Mouse (Mus musculus) ES-E14 (cell line): ENCODE measurements around the gene Saa1. TPM values are rescaled to one million over a fixed set of nuclear protein-coding genes. Genes with fewer than 3 reads are reported as not detected.

Experiments used
- DNase-seq: peaks from one replicate; pipeline ENCODE4 v3.0.0-alpha.2; 2013; ENCODE audit warnings: low read depth, low spot score
- H3K27ac ChIP-seq: 2 replicates; pipeline ENCODE4 v1.5.1; 2012; ENCODE audit warnings: low read depth, mild to moderate bottlenecking, low read length, moderate library complexity, mixed read lengths; ENCODE audit not compliant: poor library complexity, insufficient read depth, severe bottlenecking
- H3K36me3 ChIP-seq: 2 replicates; pipeline ENCODE4 v1.6.1; 2012; ENCODE audit warnings: mild to moderate bottlenecking, low read length, moderate library complexity, mixed read lengths; ENCODE audit not compliant: control insufficient read depth, poor library complexity, insufficient read depth, severe bottlenecking
- H3K4me1 ChIP-seq, 2 experiments: fragments of 150-350 bp in 1 of 2; sonication (generic) in 1 of 2; 2 replicates each; pipeline ENCODE4 v1.6.1; 2012; ENCODE audit warnings: low read length in 2 of 2, mild to moderate bottlenecking in 1 of 2, mixed read lengths in 1 of 2; ENCODE audit not compliant: control insufficient read depth in 2 of 2, insufficient read depth in 2 of 2, poor library complexity in 1 of 2
- H3K4me3 ChIP-seq, 2 experiments: fragments of 150-350 bp in 1 of 2; sonication (generic) in 1 of 2; 2 replicates each; pipeline ENCODE4 v1.5.1; 2012; ENCODE audit warnings: low read length in 2 of 2, low read depth in 1 of 2, mild to moderate bottlenecking in 1 of 2, mixed read lengths in 1 of 2; ENCODE audit not compliant: insufficient read depth in 1 of 2, poor library complexity in 1 of 2, severe bottlenecking in 1 of 2
- H3K9ac ChIP-seq: 2 replicates; pipeline ENCODE4 v1.6.1; 2012; ENCODE audit warnings: low read depth, mild to moderate bottlenecking, low read length, mixed read lengths; ENCODE audit not compliant: poor library complexity, insufficient read depth, severe bottlenecking
- H3K9me3 ChIP-seq: fragments of 150-350 bp; sonication (generic); 2 replicates; pipeline ENCODE4 v1.6.1; 2012; ENCODE audit warnings: low read depth, mild to moderate bottlenecking, low read length; ENCODE audit not compliant: control insufficient read depth, insufficient read depth
- CHD2 ChIP-seq: IDR thresholded peaks from 2 replicates; pipeline ENCODE4 v1.6.1; 2014; ENCODE audit warnings: mild to moderate bottlenecking, low read depth, low read length, inconsistent platforms
- HCFC1 ChIP-seq: IDR thresholded peaks from 2 replicates; pipeline ENCODE4 v1.6.1; 2012; ENCODE audit warnings: low read length, inconsistent platforms, borderline replicate concordance; ENCODE audit not compliant: insufficient read depth
- MAFK ChIP-seq: IDR thresholded peaks from 2 replicates; pipeline ENCODE4 v1.6.1; 2014; ENCODE audit warnings: mild to moderate bottlenecking, low read depth, low read length, inconsistent platforms; ENCODE audit not compliant: insufficient read depth
- ZC3H11A ChIP-seq: IDR thresholded peaks from 2 replicates; pipeline ENCODE4 v1.6.1; 2012; ENCODE audit warnings: low read depth, mild to moderate bottlenecking, inconsistent platforms, low read length, borderline replicate concordance
- ZNF384 ChIP-seq: IDR thresholded peaks from 2 replicates; pipeline ENCODE4 v1.6.1; 2012; ENCODE audit warnings: low read depth, low read length, inconsistent platforms
- in situ Hi-C, 2 experiments: fragments of 600-800 bp; cut with MboI; formaldehyde crosslinking; loops; one replicate each; pipeline ENCODE4 v1.15.1; 2025; ENCODE audit warnings: low sequenced_read_pairs in 2 of 2, inconsistent platforms in 1 of 2; ENCODE audit not compliant: unreplicated experiment in 2 of 2
- total RNA-seq: library from RNA; depleted of rRNA; stranded (reverse); fragments of 300-350 nt; gene quantifications from 2 replicates; pipeline ENCODE4 v1.2.3, GENCODE M21; 2012

Saa1 gene
- total RNA-seq, 1 experiment, result not detected

DNA sequence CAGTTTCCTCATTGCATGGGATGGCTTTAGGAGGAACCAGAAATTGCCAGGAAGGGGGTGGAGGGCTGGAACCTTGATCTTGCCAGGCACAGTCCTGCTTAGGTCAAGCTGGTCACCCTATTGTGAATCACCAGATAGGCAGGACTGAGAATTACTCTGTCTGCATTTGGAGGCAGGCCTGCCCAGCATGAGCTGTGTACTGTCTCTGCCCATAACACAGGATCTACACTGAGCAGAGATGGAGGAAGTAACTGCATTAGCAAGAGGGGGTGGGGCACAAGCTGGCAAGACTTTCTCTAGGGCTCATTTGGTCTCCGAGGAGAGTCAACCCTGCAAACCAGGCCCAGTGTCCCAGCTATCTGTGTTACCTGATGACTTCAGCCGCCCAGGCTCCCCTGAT is 7.8 kb downstream of the Saa1 start:
- DNase-seq, result no peak
- H3K4me1 ChIP-seq, result no peaks in the 10 kb centered on the region
- no peaks in the 10 kb centered on the region for H3K9me3 ChIP-seq
- H3K4me3 ChIP-seq, result no peak overlapping the region
- no peak overlapping the region for H3K9ac ChIP-seq
- H3K27ac ChIP-seq, result no peak overlapping the region
- no peak for TF ChIP-seq HCFC1
- no peak for TF ChIP-seq ZC3H11A
- TF ChIP-seq MAFK, result no peak
- TF ChIP-seq CHD2, result no peak
- no peak for TF ChIP-seq ZNF384
- in situ Hi-C loops, result no loop called here
- H3K36me3 ChIP-seq, result no peaks in the 10 kb centered on the region

DNA sequence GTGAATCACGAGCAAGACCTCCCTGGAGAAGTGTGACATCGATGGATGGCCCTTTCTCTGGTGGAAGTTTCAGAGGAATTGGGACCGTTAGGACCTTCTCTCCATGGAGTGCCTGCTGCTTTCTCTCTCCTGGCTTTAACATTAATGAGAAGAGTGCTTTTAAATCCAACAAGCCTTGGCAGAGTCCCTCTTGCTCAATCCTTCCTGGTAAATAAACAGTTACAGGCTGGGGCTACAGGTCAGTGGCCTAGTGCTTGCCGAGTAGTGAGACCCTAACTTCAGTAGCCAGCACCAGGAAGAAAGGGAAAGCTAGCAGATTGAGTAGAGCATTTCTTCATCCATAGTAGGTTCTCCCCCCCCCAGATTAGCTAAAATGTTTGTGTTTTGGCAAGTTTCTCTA is 10.3 kb downstream of the Saa1 start, which contains the start of gene Saa4:
Saa4 (minus strand) TSS at position 146 of the 400 bp plus-strand sequence.
- Histone ChIP-seq H3K4me3 (no peak within 1 kb of the TSS), H3K9ac (no peak within 1 kb of the TSS; the same call in 1 of the 2 replicates), H3K4me1 (no peaks in the 10 kb centered on the region), H3K27ac (no peak within 1 kb of the TSS), H3K36me3 (no peaks in the 10 kb centered on the region), H3K9me3 (no peaks in the 10 kb centered on the region)
- no peak for DNase-seq
- no peak for TF ChIP-seq MAFK
- TF ChIP-seq ZC3H11A, result no peak
- no peak for TF ChIP-seq CHD2
- TF ChIP-seq ZNF384, result no peak
- no peak for TF ChIP-seq HCFC1
- in situ Hi-C loops, result no loop called here

DNA sequence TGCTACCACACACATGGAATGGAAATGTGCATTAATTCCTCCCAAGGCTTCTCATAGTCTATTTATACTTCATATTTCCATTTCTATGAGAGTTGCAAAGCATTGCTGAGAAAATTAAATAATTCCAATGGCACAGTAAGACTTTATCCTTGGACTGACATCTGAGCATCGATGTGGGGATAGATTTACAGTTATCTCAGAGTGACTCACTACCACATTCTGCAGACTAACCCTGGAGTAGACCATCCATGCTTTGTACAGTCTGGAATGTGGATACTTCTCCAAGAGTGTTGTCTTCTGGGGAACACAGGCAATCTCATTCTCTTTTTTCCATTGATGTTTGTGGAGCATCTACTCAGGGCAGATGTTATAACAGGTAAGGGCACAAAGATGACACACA is 15.2 kb downstream of the Saa1 start:
- Histone ChIP-seq H3K9ac (no peak overlapping the region), H3K4me1 (no peaks in the 10 kb centered on the region), H3K36me3 (no peaks in the 10 kb centered on the region), H3K4me3 (no peak overlapping the region), H3K27ac (no peak overlapping the region), H3K9me3 (no peaks in the 10 kb centered on the region)
- DNase-seq, result no peak
- TF ChIP-seq MAFK, result no peak
- TF ChIP-seq ZC3H11A, result no peak
- TF ChIP-seq CHD2, result no peak
- no peak for TF ChIP-seq HCFC1
- TF ChIP-seq ZNF384, result no peak
- in situ Hi-C loops, result no loop called here

- DNase-seq, result no peak
- no peak for TF ChIP-seq MAFK
- no peak overlapping the region for H3K4me3 ChIP-seq
- no peak overlapping the region for H3K9ac ChIP-seq
- in situ Hi-C loops, result no loop called here
- H3K9me3 ChIP-seq, result no peaks in the 10 kb centered on the region
- no peak overlapping the region for H3K27ac ChIP-seq
- H3K4me1 ChIP-seq, result no peaks in the 10 kb centered on the region
- H3K36me3 ChIP-seq, result no peaks in the 10 kb centered on the region
These were observed 18.4 kb downstream of the Saa1 start for GRCm38 (mm10) chr7:46724396-46724795.

DNA sequence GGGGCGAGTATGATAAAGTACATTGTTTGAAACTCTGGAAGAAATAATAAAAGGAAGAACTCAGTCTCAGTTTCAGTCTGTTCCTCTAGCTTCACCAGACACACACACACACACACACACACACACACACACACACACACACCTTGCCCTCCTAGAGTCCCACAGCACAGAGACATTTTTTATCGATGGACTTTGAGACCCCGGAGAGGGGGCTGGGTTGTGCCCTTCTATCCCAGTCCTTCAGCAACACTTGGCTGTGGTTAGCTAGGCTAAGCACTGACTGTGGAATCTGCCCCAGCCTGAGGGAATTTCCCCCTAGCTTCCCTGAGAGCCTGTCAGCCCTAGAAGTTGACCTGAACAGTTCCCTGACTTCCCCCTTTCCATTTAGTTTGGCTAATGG is 18.9 kb downstream of the Saa1 start:
- TF ChIP-seq CHD2, result no peak
- TF ChIP-seq MAFK, result no peak
- no peak for TF ChIP-seq ZC3H11A
- TF ChIP-seq HCFC1, result no peak
- TF ChIP-seq ZNF384, result no peak
- Histone ChIP-seq H3K4me3 (no peak overlapping the region), H3K4me1 (no peaks in the 10 kb centered on the region), H3K36me3 (no peaks in the 10 kb centered on the region), H3K27ac (no peak overlapping the region), H3K9ac (no peak overlapping the region), H3K9me3 (no peaks in the 10 kb centered on the region)
- DNase-seq, result no peak
- in situ Hi-C loops, result no loop called here
